Mouse (Mus musculus) cortical plate, adult 2 months (tissue): ENCODE measurements at regions not wholly inside any gene's neighbourhood (a gene's known extent, or its start where the extent isn't known, plus 50 kb on each side); places are given as distances from the start of the nearest gene placed in this dataset.

ENCODE experiments used
- H3K27ac ChIP-seq: fragments of 200-500 bp; 2 replicates; pipeline ENCODE4 v1.5.1; 2012; ENCODE audit warnings: low read length, control low read depth, inconsistent platforms; ENCODE audit not compliant: insufficient read depth
- H3K4me1 ChIP-seq: fragments of 200-500 bp; 2 replicates; pipeline ENCODE4 v1.6.1; 2011; ENCODE audit warnings: low read length; ENCODE audit not compliant: control insufficient read depth, insufficient read depth
- H3K4me3 ChIP-seq: fragments of 200-500 bp; 2 replicates; pipeline ENCODE4 v1.5.1; 2011; ENCODE audit warnings: mild to moderate bottlenecking, low read length, control low read depth; ENCODE audit not compliant: insufficient read depth
- CTCF ChIP-seq: fragments of 200-500 bp; IDR thresholded peaks from 2 replicates; pipeline ENCODE4 v1.5.1; 2011; ENCODE audit warnings: mild to moderate bottlenecking, control low read depth, low read length; ENCODE audit not compliant: insufficient read depth; ENCODE audit errors: extremely low read depth
- POLR2A ChIP-seq: fragments of 200-500 bp; IDR thresholded peaks from 2 replicates; pipeline ENCODE4 v1.6.1; 2011; ENCODE audit warnings: mild to moderate bottlenecking, low read length, control low read depth; ENCODE audit not compliant: insufficient read depth; ENCODE audit errors: extremely low read depth

- TF ChIP-seq POLR2A (no peak), CTCF (no peak)
- no peak overlapping the region for H3K4me3 ChIP-seq
- no peaks in the 10 kb centered on the region for H3K4me1 ChIP-seq
- H3K27ac ChIP-seq, result no peak overlapping the region
Observed at GRCm38 (mm10) chr3:53913984-53914669, 50.5 kb upstream of the Ufm1 start.
